Mouse (Mus musculus) kidney, adult 8-10 months (tissue): ENCODE data around the gene Ascl1.
A peak's percentile ranks its signal among the peaks of the same experiment; 100 is the strongest.

Experiments used
- DNase-seq, 2 experiments: peaks; one replicate each; pipeline ENCODE4 v3.0.0; 2022

Ascl1 gene

GRCm38 (mm10) chr10:87493576-87493975 is at the start of gene Ascl1:
TSS of gene Ascl1 (minus strand) at chr10:87493660.
- DNase-seq = no peak

DNA sequence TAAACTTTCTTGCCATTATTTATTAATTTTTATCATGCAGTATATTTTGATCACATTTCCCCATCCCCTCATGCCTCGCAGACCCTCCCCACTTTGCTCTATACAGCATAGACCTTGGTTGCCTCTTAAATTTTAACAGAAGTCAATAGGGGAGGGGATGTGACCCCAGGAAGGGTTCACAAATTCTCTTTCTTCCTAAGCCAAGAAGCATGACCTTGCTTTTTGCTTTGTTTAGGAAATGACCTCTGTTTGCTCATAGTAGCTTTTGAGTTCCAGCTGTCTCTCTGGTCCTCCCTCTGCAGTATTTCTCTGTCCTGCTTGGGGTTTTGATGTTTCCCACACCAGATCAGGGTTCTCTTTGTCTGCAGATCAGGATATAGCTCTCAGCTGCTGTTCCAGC is 40.7 kb upstream of the Ascl1 start:
- DNase-seq = no peak

DNA sequence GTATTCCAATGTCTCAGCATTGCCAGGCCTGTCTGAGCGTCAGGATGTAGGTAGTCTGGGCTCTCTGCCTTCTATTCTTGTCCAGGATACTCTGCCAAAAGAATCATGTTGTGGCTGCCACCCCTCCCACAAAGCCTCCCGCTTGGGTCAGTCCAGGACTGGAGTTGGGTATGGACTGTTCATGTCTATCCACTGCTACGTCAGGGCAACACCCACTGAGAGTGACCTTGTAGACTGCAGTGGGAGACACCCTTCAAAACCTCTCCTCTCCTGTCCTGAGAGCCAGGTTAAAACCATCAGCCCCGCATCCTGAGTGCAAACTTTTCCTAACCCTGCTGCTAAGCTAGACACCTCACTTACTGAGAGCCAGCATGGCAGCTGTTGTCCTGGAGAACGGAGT is 28.2 kb upstream of the Ascl1 start, which contains the start of gene Pah:
Gene Pah (plus strand): TSS at position 150 of the 400 bp plus-strand sequence.
- peak; percentile 87 to 88 for DNase-seq

- DNase-seq = peak; percentile 63 to 84
Observed at GRCm38 (mm10) chr10:87520401-87521116, 27.1 kb upstream of the Ascl1 start.

DNA sequence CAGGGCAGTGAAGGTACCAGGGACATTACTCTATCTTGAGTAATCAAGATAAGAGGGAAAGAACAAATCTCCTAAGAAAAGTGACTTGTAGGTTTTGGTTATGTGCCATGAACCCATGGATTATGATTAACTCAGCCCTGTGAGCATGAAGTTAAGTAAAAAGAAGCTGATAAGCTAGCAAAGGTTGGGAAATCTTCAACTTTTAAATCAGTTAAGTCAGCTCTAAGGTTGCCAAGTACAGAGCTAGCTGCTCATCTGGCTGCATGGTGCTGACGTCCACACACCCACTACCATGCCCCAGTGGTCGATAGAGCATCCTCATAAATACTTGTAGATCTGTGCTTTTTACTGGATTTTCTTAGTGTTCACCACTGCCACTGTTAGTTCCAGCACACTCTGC is 25.1 kb upstream of the Ascl1 start:
- peak; percentile 39 to 83 for DNase-seq

DNA sequence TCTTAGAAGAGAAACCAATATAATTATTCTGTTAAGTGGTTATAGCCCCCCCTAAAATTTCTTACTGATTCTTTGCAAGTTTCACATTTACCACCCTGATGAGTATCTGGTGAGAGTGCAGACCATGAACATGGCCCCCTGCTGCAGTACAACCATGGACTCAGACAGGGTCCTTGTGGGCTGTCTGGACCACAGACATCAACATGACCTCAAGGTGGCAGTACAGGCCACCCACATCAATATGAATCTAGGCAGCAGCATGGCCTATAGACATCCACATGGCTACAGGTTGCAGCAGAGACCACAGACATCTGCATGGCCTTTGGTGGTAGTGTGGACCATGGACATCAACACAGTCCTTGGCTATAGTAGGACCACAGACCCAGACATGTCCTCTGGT is 19.6 kb upstream of the Ascl1 start:
- DNase-seq = peak; percentile 30 to 51

GRCm38 (mm10) chr10:87508581-87508980 is 15.1 kb upstream of the Ascl1 start:
- DNase-seq = no peak

- DNase-seq = peak in 1 of 2 experiments; percentile 51
Observed at GRCm38 (mm10) chr10:87503946-87504345, 10.5 kb upstream of the Ascl1 start.

DNA sequence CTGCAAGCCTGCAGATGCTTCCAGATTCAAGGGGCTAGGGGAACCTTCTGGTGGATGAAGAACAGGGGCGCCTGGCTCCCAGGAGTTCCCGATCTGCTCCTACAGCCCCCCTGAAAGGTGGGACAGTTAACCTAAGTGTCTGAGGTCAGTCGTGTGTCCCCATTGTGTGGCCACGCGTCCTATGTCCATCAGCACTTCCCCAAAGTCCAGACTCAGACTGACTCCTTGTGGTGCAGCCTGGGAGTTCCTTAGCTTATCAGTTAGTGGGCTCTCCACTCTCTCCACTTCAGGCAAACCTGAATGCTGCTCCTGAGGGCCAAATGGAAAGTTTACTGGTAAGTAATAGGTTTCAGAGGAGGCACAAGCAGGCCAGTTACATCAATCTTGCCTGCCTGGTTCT is 8.8 kb upstream of the Ascl1 start:
- DNase-seq = no peak

DNA sequence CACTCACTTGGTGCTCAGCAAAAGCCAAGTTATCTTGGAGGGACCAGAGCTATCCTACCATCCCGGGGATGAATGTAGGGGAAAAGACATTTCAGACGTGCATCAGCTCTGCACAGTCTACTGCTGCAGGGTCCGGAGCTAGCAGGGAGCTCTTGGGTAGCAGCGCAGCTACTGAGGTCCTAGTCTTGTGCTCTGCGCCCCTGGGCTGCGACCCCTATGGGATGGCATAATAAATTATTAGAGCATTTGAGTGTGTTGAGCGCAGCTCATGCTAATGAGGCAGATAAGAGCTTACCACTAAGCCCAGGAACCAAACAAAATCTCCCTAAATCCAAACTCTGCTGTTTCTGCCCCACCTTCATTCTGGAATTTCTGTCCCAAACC is 8.2 kb upstream of the Ascl1 start:
- no peak for DNase-seq

GRCm38 (mm10) chr10:87500926-87501658 is 7.6 kb upstream of the Ascl1 start:
- DNase-seq = no peak

DNA sequence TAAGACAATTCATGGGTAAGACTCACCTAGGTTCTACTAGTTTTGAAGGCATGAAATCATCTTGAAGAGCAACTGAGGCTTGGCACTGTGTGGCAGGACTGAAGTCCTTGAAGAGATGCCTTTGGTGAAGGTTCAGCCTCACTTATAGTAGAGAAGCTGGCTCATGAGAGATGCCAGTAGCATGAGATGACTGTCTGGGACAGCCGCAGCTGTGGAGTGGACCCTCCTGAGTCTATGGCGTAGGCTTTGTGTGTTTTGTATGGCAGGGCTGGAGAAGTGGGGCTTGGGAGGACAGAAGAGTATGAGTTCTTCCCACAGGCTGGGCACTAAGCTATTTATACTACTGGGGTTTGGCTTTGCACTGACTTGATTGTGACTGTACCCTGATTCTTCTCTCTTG is 3.6 kb upstream of the Ascl1 start:
- no peak for DNase-seq

DNA sequence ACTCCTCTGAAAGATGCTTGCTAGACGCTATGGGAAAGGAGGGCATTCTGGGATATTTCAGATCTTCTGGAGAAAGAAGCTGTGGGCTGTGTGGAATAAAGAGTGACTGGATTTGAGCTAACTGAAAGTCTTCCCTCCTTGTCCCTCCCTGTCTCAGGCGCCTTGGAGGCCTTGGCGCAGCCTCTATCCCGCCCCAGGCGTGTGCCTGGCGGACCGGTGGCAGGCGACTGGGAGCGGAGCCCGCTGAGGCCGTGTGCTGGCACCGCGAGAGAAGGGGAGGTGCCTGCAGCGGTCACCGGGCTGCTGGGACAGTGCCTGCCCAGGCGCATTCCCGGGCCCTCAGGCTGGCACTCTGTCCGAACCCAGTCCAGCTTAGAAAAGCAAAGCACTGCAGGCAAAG is 1.1 kb upstream of the Ascl1 start:
- DNase-seq = peak in 1 of 2 experiments; percentile 45

GRCm38 (mm10) chr10:87494176-87494575 is 716 bp upstream of the Ascl1 start:
- no peak for DNase-seq

DNA sequence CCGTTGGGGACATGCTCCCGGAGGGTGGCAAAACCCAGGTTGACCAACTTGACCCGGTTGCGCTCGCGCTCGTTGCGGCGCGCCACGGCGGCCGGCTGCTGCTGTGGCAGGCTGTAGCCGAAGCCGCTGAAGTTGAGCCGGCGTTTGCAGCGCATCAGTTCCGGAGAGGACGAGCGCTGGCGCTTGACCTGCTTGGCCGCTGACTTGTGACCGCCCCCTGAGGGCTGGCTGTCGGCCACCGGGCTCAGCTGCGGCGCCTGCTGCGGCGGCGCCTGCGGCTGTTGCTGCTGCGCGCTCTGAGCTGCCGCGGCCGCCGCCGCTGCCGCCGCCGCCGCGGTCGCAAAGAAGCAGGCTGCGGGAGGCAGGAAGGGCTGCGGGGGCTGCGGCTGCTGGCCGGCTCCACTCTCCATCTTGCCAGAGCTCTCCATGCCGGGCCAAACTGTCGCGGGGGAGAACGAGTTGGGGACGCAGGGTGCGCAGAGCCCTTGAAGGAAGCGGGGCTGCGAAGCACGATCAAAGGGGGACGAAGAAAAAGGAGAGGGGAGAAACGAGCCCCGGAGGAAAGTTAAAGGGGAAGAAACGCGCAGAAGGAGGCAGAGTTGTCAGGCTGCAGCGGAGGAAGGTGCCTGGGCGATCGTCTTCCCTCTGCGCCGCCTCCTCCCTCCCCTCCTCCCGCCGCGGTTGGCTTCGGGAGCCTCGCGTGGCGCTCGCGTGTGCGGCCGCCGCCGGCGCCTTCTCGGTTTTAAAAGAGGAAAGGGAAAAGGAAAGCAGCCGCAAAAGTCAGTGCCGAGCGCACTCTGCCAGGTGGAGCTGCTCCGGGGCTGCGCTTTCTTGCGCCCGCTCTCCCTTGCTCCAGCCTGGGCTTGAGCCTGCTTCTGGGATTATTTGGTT is 554 bp downstream of the Ascl1 start:
- peak; percentile 51 to 69 for DNase-seq

DNA sequence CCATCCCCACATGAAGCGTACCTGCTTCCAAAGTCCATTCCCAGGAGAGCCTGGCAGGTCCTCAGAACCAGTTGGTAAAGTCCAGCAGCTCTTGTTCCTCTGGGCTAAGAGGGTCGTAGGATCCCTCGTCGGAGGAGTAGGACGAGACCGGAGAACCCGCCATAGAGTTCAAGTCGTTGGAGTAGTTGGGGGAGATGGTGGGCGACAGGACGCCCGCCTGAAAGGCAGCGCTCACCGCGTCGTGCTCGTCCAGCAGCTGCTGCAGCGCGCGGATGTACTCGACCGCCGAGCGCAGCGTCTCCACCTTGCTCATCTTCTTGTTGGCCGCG is 1.2 kb downstream of the Ascl1 start:
- DNase-seq = no peak

- no peak for DNase-seq
Observed at GRCm38 (mm10) chr10:87491485-87492040, 1.9 kb downstream of the Ascl1 start.

- no peak for DNase-seq
Observed at GRCm38 (mm10) chr10:87490328-87490727, 3.1 kb downstream of the Ascl1 start.

DNA sequence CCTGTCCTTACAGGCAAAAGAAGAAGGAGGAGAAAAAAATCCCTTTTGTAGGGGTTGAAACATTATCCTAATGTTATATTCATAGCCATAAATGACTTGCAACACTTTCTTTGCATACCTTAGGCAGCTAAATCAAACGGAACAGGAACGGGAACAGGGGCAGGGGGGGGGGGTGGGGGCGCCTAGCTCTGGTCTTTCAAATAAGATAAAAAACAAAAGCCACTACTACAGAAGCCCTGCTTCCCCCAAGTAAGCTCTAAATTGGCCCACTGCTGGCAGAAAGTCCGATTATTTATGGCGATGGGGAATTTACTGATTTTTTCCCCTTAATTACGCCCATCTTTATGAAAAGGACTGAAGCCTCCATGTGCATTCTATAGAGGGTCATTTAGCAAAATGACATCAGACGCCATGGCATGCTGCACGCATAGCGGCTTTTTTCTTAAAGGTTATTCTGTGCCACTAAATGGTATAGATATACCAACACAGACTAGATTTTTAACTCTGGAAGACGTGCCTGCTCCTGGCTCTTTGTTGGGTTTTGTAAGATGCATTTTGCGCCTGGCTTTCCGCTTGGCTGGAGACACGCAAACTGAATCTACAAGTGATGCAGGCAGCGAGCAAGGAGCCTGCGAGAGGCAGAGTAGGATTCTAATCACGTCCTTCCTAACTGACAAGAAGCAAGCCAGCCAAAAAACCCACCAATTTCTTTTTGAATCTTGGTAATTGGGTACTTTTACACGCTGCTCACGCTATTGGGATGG is 4.0 kb downstream of the Ascl1 start:
- DNase-seq = no peak

GRCm38 (mm10) chr10:87488429-87489145 is 4.9 kb downstream of the Ascl1 start:
- DNase-seq = no peak

GRCm38 (mm10) chr10:87485721-87486620 is 7.5 kb downstream of the Ascl1 start:
- DNase-seq = peak; percentile 32 to 43
